In the genomic region with DNA sequence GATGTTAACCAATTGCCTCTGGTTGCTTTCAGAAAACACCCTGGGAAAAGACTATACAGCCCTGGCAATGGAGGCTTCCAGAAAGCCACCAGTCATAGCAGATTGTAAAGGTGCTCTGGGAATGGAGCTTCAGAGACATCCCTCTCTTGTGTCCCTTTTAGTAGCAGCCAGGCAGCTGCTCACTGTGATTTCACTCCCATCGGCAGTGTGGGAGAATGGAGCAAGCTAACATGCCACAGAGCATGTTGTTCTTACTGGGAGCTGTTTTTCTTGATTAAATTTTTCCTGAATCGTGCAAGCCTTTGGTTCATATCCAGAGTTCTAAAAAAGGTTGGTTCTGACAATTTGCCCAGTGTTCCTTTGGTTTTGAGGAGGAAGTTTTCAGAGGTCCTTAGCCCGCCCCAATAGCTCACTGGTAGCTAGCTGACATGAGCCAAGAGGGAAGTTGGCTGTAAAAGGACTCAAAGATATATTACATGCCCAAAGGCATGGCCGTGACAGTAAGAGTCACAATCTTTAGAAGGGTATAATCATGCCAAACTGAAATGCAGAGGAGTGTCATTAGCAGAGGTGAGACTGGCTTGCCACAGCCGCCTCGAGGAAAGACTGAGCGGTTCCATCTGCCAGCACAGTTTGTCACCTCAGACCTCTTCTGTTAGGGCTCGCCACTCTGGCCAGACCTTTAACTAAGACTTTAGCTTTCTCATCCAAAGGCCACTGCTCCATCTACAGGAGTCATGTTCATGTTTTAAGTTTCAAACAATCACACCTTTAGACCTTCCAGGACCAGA, we compare ENCODE assay signal across 14 mouse cellular contexts.
DNase-seq lines count a peak whose midpoint lies in the region; ATAC-seq and TF ChIP-seq lines count a peak whose summit lies in the region.
"Had no signal": no experiment of that assay in that cellular context is flagged by ENCODE, and none has a peak within 500 bp of the region (broad histone marks: within the 10 kb centered on the region; RNA-seq: fewer than 3 reads in every experiment).

No protein-coding gene starts in this region.

- H3K4me2 ChIP-seq in kidney, embryonic 14.5 days (replicated peaks; ENCODE audit: low read depth, low read length) = no peak overlapping the region
- no peak overlapping the region for H3K4me2 ChIP-seq in heart, embryonic 15.5 days
- no peak overlapping the region for H3K4me2 ChIP-seq in lung, postnatal 0 days (replicated peaks; ENCODE audit: low read depth, low read length)
- H3K4me2 ChIP-seq: embryonic facial prominence, embryonic 12.5 days; liver, embryonic 11.5 days had no signal

- TF ChIP-seq EP300 in lung, postnatal 0 days (IDR thresholded peaks at IDR 0.05) = no peak

- no peak for DNase-seq in kidney, postnatal 4 days
- peak; percentile 86 for DNase-seq in fibroblast of lung, adult 2 months (ENCODE audit: low read depth)
- peak; percentile 64 for DNase-seq in lung, postnatal 0 days (ENCODE audit: low spot score)
- DNase-seq in neural tube, embryonic 10.5 days (ENCODE audit: extremely low spot score, low spot score) = no peak
- no peak for DNase-seq in thymus, adult 2 months
- DNase-seq: adrenal gland, postnatal 25 days; cerebellum, adult 11-12 months; kidney, adult 11 months had no signal

- H3K27ac ChIP-seq in kidney, embryonic 14.5 days (ENCODE audit: low read depth, low read length) = no peak overlapping the region
- H3K27ac ChIP-seq in heart, embryonic 15.5 days = peak overlapping the region; percentile 58
- no peak overlapping the region for H3K27ac ChIP-seq in lung, postnatal 0 days (ENCODE audit: low read length)
- no peak overlapping the region for H3K27ac ChIP-seq in thymus, adult 2 months (ENCODE audit: control insufficient read depth, insufficient read depth, low read length)
- H3K27ac ChIP-seq: embryonic facial prominence, embryonic 12.5 days; hindbrain, embryonic 10.5 days had no signal

- no peak overlapping the region for H3K9ac ChIP-seq in kidney, embryonic 14.5 days (ENCODE audit: low read depth, low read length)
- no peak overlapping the region for H3K9ac ChIP-seq in heart, embryonic 15.5 days
- H3K9ac ChIP-seq in lung, postnatal 0 days (replicated peaks; ENCODE audit: low read depth) = no peak overlapping the region
- H3K9ac ChIP-seq: embryonic facial prominence, embryonic 12.5 days had no signal

- H3K9me3 ChIP-seq in kidney, embryonic 14.5 days (ENCODE audit: control insufficient read depth, low read length) = no peaks in the 10 kb centered on the region
- no peaks in the 10 kb centered on the region for H3K9me3 ChIP-seq in heart, embryonic 15.5 days (replicated peaks)
- no peaks in the 10 kb centered on the region for H3K9me3 ChIP-seq in lung, postnatal 0 days (ENCODE audit: low read length)
- H3K9me3 ChIP-seq: embryonic facial prominence, embryonic 12.5 days; hindbrain, embryonic 10.5 days; megakaryocyte, embryonic 14.5 days had no signal

- 43% methylated on average over 8 of the region's 8 CpGs for WGBS in kidney, embryonic 14.5 days
- 58% methylated on average over 8 of the region's 8 CpGs for WGBS in heart, embryonic 15.5 days
- 53% methylated on average over 8 of the region's 8 CpGs for WGBS in lung, postnatal 0 days
- 61% methylated on average over 8 of the region's 8 CpGs for WGBS in thymus, adult 2 months

- 0 out of 2 replicates have a peak, but pooled peaks have one; percentile 39 for ATAC-seq in kidney, embryonic 14.5 days (ENCODE audit: low FRiP score, low TSS enrichment)
- 0 out of 2 replicates have a peak, but pooled peaks have one; percentile 31 for ATAC-seq in heart, embryonic 15.5 days (replicated peaks; ENCODE audit: insufficient number of reproducible peaks, insufficient read depth, low FRiP score, low read depth)
- peak; percentile 83 for ATAC-seq in lung, postnatal 0 days

- H3K27me3 ChIP-seq in kidney, embryonic 14.5 days (ENCODE audit: control insufficient read depth, insufficient read depth, low read length) = no peaks in the 10 kb centered on the region
- H3K27me3 ChIP-seq in heart, embryonic 15.5 days = no peaks in the 10 kb centered on the region
- H3K27me3 ChIP-seq in lung, postnatal 0 days (replicated peaks; ENCODE audit: insufficient read depth, low read length) = no peaks in the 10 kb centered on the region
- H3K27me3 ChIP-seq in thymus, adult 2 months (ENCODE audit: control insufficient read depth, insufficient read depth, low read length) = no peaks in the 10 kb centered on the region
- H3K27me3 ChIP-seq: embryonic facial prominence, embryonic 12.5 days had no signal

- H3K36me3 ChIP-seq in kidney, embryonic 14.5 days (ENCODE audit: control insufficient read depth, insufficient read depth, low read length) = no peaks in the 10 kb centered on the region
- H3K36me3 ChIP-seq in heart, embryonic 15.5 days = no peaks in the 10 kb centered on the region
- H3K36me3 ChIP-seq in lung, postnatal 0 days (ENCODE audit: insufficient read depth, low read length) = no peaks in the 10 kb centered on the region
- no peaks in the 10 kb centered on the region for H3K36me3 ChIP-seq in thymus, adult 2 months (ENCODE audit: control insufficient read depth, insufficient read depth, low read length)
- H3K36me3 ChIP-seq: embryonic facial prominence, embryonic 12.5 days; hindbrain, embryonic 10.5 days had no signal

- no peak overlapping the region for H3K4me3 ChIP-seq in kidney, embryonic 14.5 days (ENCODE audit: low read length)
- H3K4me3 ChIP-seq in heart, embryonic 15.5 days = no peak overlapping the region
- no peak overlapping the region for H3K4me3 ChIP-seq in lung, postnatal 0 days (ENCODE audit: low read depth, low read length)
- H3K4me3 ChIP-seq in thymus, adult 2 months (ENCODE audit: control insufficient read depth, insufficient read depth, low read length) = no peak overlapping the region
- H3K4me3 ChIP-seq: embryonic facial prominence, embryonic 12.5 days; hindbrain, embryonic 10.5 days; megakaryocyte, embryonic 14.5 days had no signal

- TF ChIP-seq POLR2A in thymus, adult 2 months (IDR thresholded peaks at IDR 0.05; ENCODE audit: control insufficient read depth, extremely low read depth, insufficient read depth, low read length, poor library complexity) = no peak

- H3K4me1 ChIP-seq in kidney, embryonic 14.5 days (ENCODE audit: control insufficient read depth, insufficient read depth, low read length) = peaks cover 14% of the 10 kb centered on the region
- peaks cover 10% of the 10 kb centered on the region for H3K4me1 ChIP-seq in heart, embryonic 15.5 days (replicated peaks)
- H3K4me1 ChIP-seq in lung, postnatal 0 days (ENCODE audit: insufficient read depth, low read depth, low read length) = no peaks in the 10 kb centered on the region
- H3K4me1 ChIP-seq in thymus, adult 2 months (replicated peaks; ENCODE audit: control insufficient read depth, insufficient read depth, low read length) = no peaks in the 10 kb centered on the region
- H3K4me1 ChIP-seq: megakaryocyte, embryonic 14.5 days had no signal

- no peak for TF ChIP-seq CTCF in lung, postnatal 0 days (IDR thresholded peaks at IDR 0.05)
- no peak for TF ChIP-seq CTCF in thymus, adult 2 months (IDR thresholded peaks at IDR 0.05; ENCODE audit: borderline replicate concordance, control insufficient read depth, extremely low read depth, insufficient read depth, low read length, poor library complexity)

Comparison
In these comparisons a context has a peak if more than half of its experiments do, and no peak if none do; other contexts are left out.
1. ATAC-seq: peak in every context shown above with its lines; median percentile 83 in lung, postnatal 0 days; 39 in kidney, embryonic 14.5 days; 31 in heart, embryonic 15.5 days.
2. DNase-seq: peak in fibroblast of lung, adult 2 months (single experiment) and lung, postnatal 0 days (single experiment); none in kidney, postnatal 4 days (0 of 2), neural tube, embryonic 10.5 days (single experiment) and thymus, adult 2 months (single experiment).